Mouse (Mus musculus) v-Abl transformed pro-B cells (cell line): ENCODE measurements around the gene Pxdc1.

Experiments
- in situ Hi-C, 2 experiments: fragments of 400-800 bp; cut with MboI; formaldehyde crosslinking; loops; one replicate each; pipeline ENCODE4 v1.15.1; 2025; ENCODE audit not compliant: unreplicated experiment in 2 of 2

Gene Pxdc1

GRCm38 (mm10) chr13:34605206-34605605, 48.1 kb downstream of the Pxdc1 start:
- in situ Hi-C loops = no loop called here

GRCm38 (mm10) chr13:34604406-34604805, 48.9 kb downstream of the Pxdc1 start:
- in situ Hi-C loops = no loop called here

- in situ Hi-C loops = no loop called here
Measured at GRCm38 (mm10) chr13:34602757-34603156, 50.5 kb downstream of the Pxdc1 start.

GRCm38 (mm10) chr13:34596797-34597196, 56.5 kb downstream of the Pxdc1 start:
- in situ Hi-C loops = no loop called here
